Mouse (Mus musculus) MEL (cell line): ENCODE data around the gene Hebp1.

ENCODE experiments used
- BHLHE40 ChIP-seq: IDR thresholded peaks from 2 replicates; pipeline ENCODE4 v1.6.1; 2012; ENCODE audit warnings: low read depth, mild to moderate bottlenecking, inconsistent platforms, low read length, improper control_type of control experiment, borderline replicate concordance
- CTCF ChIP-seq, 3 experiments: IDR thresholded peaks in 2 of 3; conservative IDR thresholded peaks in 1 of 3; 2 replicates each; pipeline ENCODE4 v1.5.1; 2011 to 2012; ENCODE audit warnings: low read length in 3 of 3, low read depth in 2 of 3, mild to moderate bottlenecking in 2 of 3, improper control_type of control experiment in 1 of 3, inconsistent platforms in 1 of 3, mixed read lengths in 1 of 3, moderate library complexity in 1 of 3; ENCODE audit not compliant: control insufficient read depth in 1 of 3, insufficient read depth in 1 of 3, poor library complexity in 1 of 3, severe bottlenecking in 1 of 3
- GATA1 ChIP-seq: IDR thresholded peaks from 2 replicates; pipeline ENCODE4 v1.6.1; 2011; ENCODE audit warnings: low read depth, low read length, improper control_type of control experiment
- HCFC1 ChIP-seq: IDR thresholded peaks from 2 replicates; pipeline ENCODE4 v1.6.1; 2012; ENCODE audit warnings: low read depth, mild to moderate bottlenecking, inconsistent platforms, low read length, improper control_type of control experiment, moderate library complexity
- MYC ChIP-seq: IDR thresholded peaks from 2 replicates; pipeline ENCODE4 v1.6.1; 2011; ENCODE audit warnings: low read depth, mild to moderate bottlenecking, low read length, improper control_type of control experiment, moderate library complexity
- POLR2A ChIP-seq, 2 experiments: IDR thresholded peaks; 2 replicates each; pipeline ENCODE4 v1.6.1; 2011 to 2012; ENCODE audit warnings: low read length in 2 of 2, mild to moderate bottlenecking in 2 of 2, control low read depth in 1 of 2, improper control_type of control experiment in 1 of 2, low read depth in 1 of 2, moderate library complexity in 1 of 2; ENCODE audit not compliant: control insufficient read depth in 1 of 2, insufficient read depth in 1 of 2, poor library complexity in 1 of 2
- POLR2AphosphoS2 ChIP-seq: IDR thresholded peaks from 2 replicates; pipeline ENCODE4 v1.6.1; 2011; ENCODE audit warnings: low read length, improper control_type of control experiment
- TAL1 ChIP-seq: IDR thresholded peaks from 2 replicates; pipeline ENCODE4 v1.6.1; 2012; ENCODE audit warnings: mild to moderate bottlenecking, inconsistent platforms, low read length, moderate library complexity, mixed read lengths
- TCF12 ChIP-seq: IDR thresholded peaks from 2 replicates; pipeline ENCODE4 v1.6.1; 2014; ENCODE audit warnings: low read depth, mild to moderate bottlenecking, inconsistent platforms, low read length, improper control_type of control experiment, moderate library complexity
- ZC3H11A ChIP-seq: IDR thresholded peaks from 2 replicates; pipeline ENCODE4 v1.6.1; 2012; ENCODE audit warnings: low read depth, mild to moderate bottlenecking, inconsistent platforms, low read length, improper control_type of control experiment

GRCm38 (mm10) chr6:135137736-135138135, 60.1 kb downstream of the Hebp1 start:
- TF ChIP-seq CTCF (IDR thresholded peaks at IDR 0.05 in 2 of 3, conservative IDR thresholded peaks at IDR 0.05 in 1 of 3; ENCODE audit: control insufficient read depth in 1 of 3, insufficient read depth in 1 of 3, low read depth in 2 of 3, low read length in 3 of 3, poor library complexity in 1 of 3, severe bottlenecking in 1 of 3) (no peak), POLR2A (IDR thresholded peaks at IDR 0.05; ENCODE audit: control insufficient read depth in 1 of 2, insufficient read depth in 1 of 2, low read depth in 1 of 2, low read length in 2 of 2, poor library complexity in 1 of 2) (no peak), BHLHE40 (no peak), MYC (no peak), ZC3H11A (no peak), HCFC1 (no peak), POLR2AphosphoS2 (no peak), GATA1 (no peak), TAL1 (no peak), TCF12 (no peak)
